Mouse (Mus musculus): ENCODE results near the gene Bcl2a1b.

GRCm38 (mm10) chr9:89256556-89257335 lies 57.7 kb downstream of the Bcl2a1b start:
- TF ChIP-seq CTCF (IDR thresholded peaks at IDR 0.05; ENCODE audit: extremely low read depth, insufficient read length, insufficient replicate concordance, low read depth, low read length) (no peak), POLR2A (IDR thresholded peaks at IDR 0.05; ENCODE audit: low read depth, low read length) (no peak)

Data from small intestine, adult 2 months (tissue).